Mouse (Mus musculus): ENCODE measurements at regions not wholly inside any gene's neighbourhood (a gene's known extent, or its start where the extent isn't known, plus 50 kb on each side); places are given as distances from the start of the nearest gene placed in this dataset.

- Histone ChIP-seq H3K27me3 (peaks cover 37% of the 10 kb centered on the region), H3K27ac (no peak overlapping the region), H3K9me3 (peaks cover 9% of the 10 kb centered on the region; the same call in 1 of the 2 replicates), H3K4me1 (replicated peaks) (0 out of 2 replicates have a peak, but pooled peaks cover 3% of the 10 kb centered on the region), H3K36me3 (no peaks in the 10 kb centered on the region; the same call in 1 of the 2 replicates), H3K4me2 (replicated peaks) (no peak overlapping the region), H3K9ac (replicated peaks) (no peak overlapping the region), H3K4me3 (replicated peaks) (no peak overlapping the region)
- ATAC-seq, result no peak
- WGBS, result 62% methylated on average over 10 of the region's 10 CpGs
Measured at GRCm38 (mm10) chr2:172782686-172783085, 157.4 kb downstream of the Bmp7 start.

GRCm38 (mm10) chr2:172786297-172786696 lies 153.8 kb downstream of the Bmp7 start:
- no peaks in the 10 kb centered on the region; the same call in 1 of the 2 replicates for H3K36me3 ChIP-seq
- peaks cover 57% of the 10 kb centered on the region for H3K27me3 ChIP-seq
- H3K4me3 ChIP-seq (replicated peaks), result no peak overlapping the region
- peaks cover 9% of the 10 kb centered on the region; the same call in 1 of the 2 replicates for H3K9me3 ChIP-seq
- peaks cover 14% of the 10 kb centered on the region for H3K4me1 ChIP-seq (replicated peaks)
- H3K4me2 ChIP-seq (replicated peaks), result no peak overlapping the region
- H3K27ac ChIP-seq, result no peak overlapping the region
- WGBS, result 44% methylated on average over 2 of the region's 2 CpGs
- ATAC-seq, result no peak
- H3K9ac ChIP-seq (replicated peaks), result no peak overlapping the region

- Histone ChIP-seq H3K36me3 (no peaks in the 10 kb centered on the region; the same call in 1 of the 2 replicates), H3K4me1 (replicated peaks) (peaks cover 15% of the 10 kb centered on the region), H3K4me3 (replicated peaks) (peak overlapping the region; percentile 12), H3K9me3 (peaks cover 9% of the 10 kb centered on the region; the same call in 1 of the 2 replicates), H3K27me3 (peaks cover 64% of the 10 kb centered on the region), H3K9ac (replicated peaks) (no peak overlapping the region), H3K27ac (no peak overlapping the region), H3K4me2 (replicated peaks) (peak overlapping the region; percentile 37)
- 31% methylated on average over 30 of the region's 30 CpGs for WGBS
- ATAC-seq, result no peak
Measured at GRCm38 (mm10) chr2:172787203-172787944, 152.7 kb downstream of the Bmp7 start.

- ATAC-seq, result peak; percentile 70
- peak overlapping the region; percentile 13; the same call in 1 of the 2 replicates for H3K4me2 ChIP-seq (replicated peaks)
- no peak overlapping the region for H3K27ac ChIP-seq
- peaks cover 75% of the 10 kb centered on the region for H3K27me3 ChIP-seq
- peaks cover 18% of the 10 kb centered on the region for H3K4me1 ChIP-seq (replicated peaks)
- H3K36me3 ChIP-seq, result no peaks in the 10 kb centered on the region
- 15% methylated on average over 9 of the region's 10 CpGs for WGBS
- no peaks in the 10 kb centered on the region for H3K9me3 ChIP-seq
- no peak overlapping the region for H3K4me3 ChIP-seq (replicated peaks)
- H3K9ac ChIP-seq (replicated peaks), result no peak overlapping the region
Measured at GRCm38 (mm10) chr2:172789260-172789659, 150.9 kb downstream of the Bmp7 start.

- Histone ChIP-seq H3K4me2 (replicated peaks) (no peak overlapping the region), H3K27me3 (peaks cover 80% of the 10 kb centered on the region), H3K4me3 (replicated peaks) (no peak overlapping the region), H3K27ac (no peak overlapping the region), H3K36me3 (no peaks in the 10 kb centered on the region), H3K9ac (replicated peaks) (no peak overlapping the region), H3K9me3 (no peaks in the 10 kb centered on the region), H3K4me1 (replicated peaks) (peaks cover 18% of the 10 kb centered on the region)
- WGBS, result 47% methylated on average over 10 of the region's 10 CpGs
- no peak for ATAC-seq
Measured at GRCm38 (mm10) chr2:172792555-172792954, 147.6 kb downstream of the Bmp7 start.

GRCm38 (mm10) chr2:172793991-172794390 lies 146.1 kb downstream of the Bmp7 start:
- 82% methylated on average over 8 of the region's 8 CpGs for WGBS
- no peak for ATAC-seq
- no peak overlapping the region for H3K9ac ChIP-seq (replicated peaks)
- peaks cover 81% of the 10 kb centered on the region for H3K27me3 ChIP-seq
- no peaks in the 10 kb centered on the region for H3K9me3 ChIP-seq
- no peak overlapping the region for H3K4me2 ChIP-seq (replicated peaks)
- peaks cover 13% of the 10 kb centered on the region for H3K4me1 ChIP-seq (replicated peaks)
- no peaks in the 10 kb centered on the region for H3K36me3 ChIP-seq
- H3K27ac ChIP-seq, result no peak overlapping the region
- no peak overlapping the region for H3K4me3 ChIP-seq (replicated peaks)

GRCm38 (mm10) chr2:172794771-172795170 lies 145.3 kb downstream of the Bmp7 start:
- WGBS, result 82% methylated on average over 10 of the region's 10 CpGs
- Histone ChIP-seq H3K4me1 (replicated peaks) (peaks cover 11% of the 10 kb centered on the region), H3K9ac (replicated peaks) (no peak overlapping the region), H3K36me3 (no peaks in the 10 kb centered on the region), H3K4me2 (replicated peaks) (no peak overlapping the region), H3K9me3 (no peaks in the 10 kb centered on the region), H3K27me3 (peaks cover 80% of the 10 kb centered on the region), H3K4me3 (replicated peaks) (no peak overlapping the region), H3K27ac (no peak overlapping the region)
- no peak for ATAC-seq

GRCm38 (mm10) chr2:172796104-172796503 lies 144.0 kb downstream of the Bmp7 start:
- H3K36me3 ChIP-seq, result no peaks in the 10 kb centered on the region
- peaks cover 19% of the 10 kb centered on the region for H3K4me1 ChIP-seq (replicated peaks)
- no peaks in the 10 kb centered on the region for H3K9me3 ChIP-seq
- WGBS, result 78% methylated on average over 6 of the region's 6 CpGs
- no peak overlapping the region for H3K4me3 ChIP-seq (replicated peaks)
- no peak for ATAC-seq
- H3K27ac ChIP-seq, result no peak overlapping the region
- H3K4me2 ChIP-seq (replicated peaks), result no peak overlapping the region
- peaks cover 75% of the 10 kb centered on the region for H3K27me3 ChIP-seq
- H3K9ac ChIP-seq (replicated peaks), result no peak overlapping the region

- Histone ChIP-seq H3K27ac (no peak overlapping the region), H3K4me2 (replicated peaks) (no peak overlapping the region), H3K27me3 (peaks cover 75% of the 10 kb centered on the region), H3K9ac (replicated peaks) (no peak overlapping the region), H3K4me3 (replicated peaks) (no peak overlapping the region), H3K4me1 (replicated peaks) (peaks cover 19% of the 10 kb centered on the region), H3K9me3 (no peaks in the 10 kb centered on the region), H3K36me3 (no peaks in the 10 kb centered on the region)
- WGBS, result 24% methylated on average over 6 of the region's 6 CpGs
- no peak for ATAC-seq
Measured at GRCm38 (mm10) chr2:172796955-172797354, 143.2 kb downstream of the Bmp7 start.

GRCm38 (mm10) chr2:172799951-172800350 lies 140.2 kb downstream of the Bmp7 start:
- H3K9me3 ChIP-seq, result no peaks in the 10 kb centered on the region
- no peaks in the 10 kb centered on the region for H3K36me3 ChIP-seq
- ATAC-seq, result 0 out of 2 replicates have a peak, but pooled peaks have one; percentile 40
- H3K4me3 ChIP-seq (replicated peaks), result no peak overlapping the region
- H3K27me3 ChIP-seq, result peaks cover 66% of the 10 kb centered on the region
- no peak overlapping the region for H3K27ac ChIP-seq
- 10% methylated on average over 10 of the region's 10 CpGs for WGBS
- H3K9ac ChIP-seq (replicated peaks), result no peak overlapping the region
- peaks cover 15% of the 10 kb centered on the region for H3K4me1 ChIP-seq (replicated peaks)
- no peak overlapping the region for H3K4me2 ChIP-seq (replicated peaks)

GRCm38 (mm10) chr2:172800801-172801200 lies 139.3 kb downstream of the Bmp7 start:
- Histone ChIP-seq H3K4me3 (replicated peaks) (no peak overlapping the region), H3K9me3 (no peaks in the 10 kb centered on the region), H3K4me1 (replicated peaks) (peaks cover 15% of the 10 kb centered on the region), H3K9ac (replicated peaks) (no peak overlapping the region), H3K27ac (no peak overlapping the region), H3K4me2 (replicated peaks) (no peak overlapping the region), H3K27me3 (peaks cover 57% of the 10 kb centered on the region), H3K36me3 (no peaks in the 10 kb centered on the region)
- ATAC-seq, result no peak
- 64% methylated on average over 9 of the region's 9 CpGs for WGBS

GRCm38 (mm10) chr2:172801804-172802203 lies 138.3 kb downstream of the Bmp7 start:
- H3K4me3 ChIP-seq (replicated peaks), result no peak overlapping the region
- peaks cover 52% of the 10 kb centered on the region for H3K27me3 ChIP-seq
- H3K27ac ChIP-seq, result no peak overlapping the region
- WGBS, result 48% methylated on average over 3 of the region's 4 CpGs
- H3K9me3 ChIP-seq, result no peaks in the 10 kb centered on the region
- no peak for ATAC-seq
- peaks cover 15% of the 10 kb centered on the region for H3K4me1 ChIP-seq (replicated peaks)
- H3K36me3 ChIP-seq, result no peaks in the 10 kb centered on the region
- H3K9ac ChIP-seq (replicated peaks), result no peak overlapping the region
- H3K4me2 ChIP-seq (replicated peaks), result no peak overlapping the region

All from midbrain, embryonic 13.5 days (tissue).